Mouse (Mus musculus): Measurements from ENCODE around the gene Zfp13.

GRCm38 (mm10) chr17:23539608-23540007 lies 59.7 kb downstream of the Zfp13 start:
- TF ChIP-seq CTCF (IDR thresholded peaks at IDR 0.05; ENCODE audit: insufficient read depth, low read depth, low read length), result no peak
- no peak for TF ChIP-seq POLR2A (IDR thresholded peaks at IDR 0.05; ENCODE audit: insufficient read depth, low read depth, low read length)
